Mouse (Mus musculus): Measurements from ENCODE around the gene Rsph1. TPM values are rescaled to one million over a fixed set of nuclear protein-coding genes. Genes with fewer than 3 reads are reported as not detected.

The Rsph1 gene
- total and polyA plus RNA-seq, 3 experiments = not detected

- dilution Hi-C loops (cut with MboI; ENCODE audit: extremely low pct_ligation_motif_present, extremely low pct_unique_long_range_greater_than_20kb, low sequenced_read_pairs) (no loop called here), in situ Hi-C loops (cut with MboI; ENCODE audit: low pct_ligation_motif_present, low pct_unique_long_range_greater_than_20kb, low sequenced_read_pairs) (no loop called here)
- no peak for DNase-seq (ENCODE audit: extremely low read depth)
- H3K9me3 ChIP-seq (replicated peaks; ENCODE audit: low read length) = no peaks in the 10 kb centered on the region
- H3K36me3 ChIP-seq (replicated peaks in 1 of 2; ENCODE audit: control insufficient read depth in 1 of 2, insufficient read depth in 1 of 2, low read length in 1 of 2) = no peaks in the 10 kb centered on the region
- H3K4me3 ChIP-seq (replicated peaks in 1 of 3; ENCODE audit: low read depth in 2 of 3, low read length in 2 of 3, poor library complexity in 1 of 3) = no peak overlapping the region
- TF ChIP-seq IRF4 (IDR thresholded peaks at IDR 0.05; ENCODE audit: low read depth, low read length) (no peak), BHLHE40 (IDR thresholded peaks at IDR 0.05; ENCODE audit: low read depth, low read length) (no peak), POLR2AphosphoS2 (IDR thresholded peaks at IDR 0.05; ENCODE audit: low read depth, low read length) (no peak), ETS1 (conservative IDR thresholded peaks at IDR 0.05; ENCODE audit: low read depth, low read length) (no peak), NELFE (IDR thresholded peaks at IDR 0.05; ENCODE audit: low read depth, low read length) (no peak), NRF1 (IDR thresholded peaks at IDR 0.05; ENCODE audit: low read depth, low read length) (no peak), ELF1 (IDR thresholded peaks at IDR 0.05; ENCODE audit: low read depth, low read length) (no peak), EP300 (IDR thresholded peaks at IDR 0.05; ENCODE audit: low read length) (no peak), USF2 (conservative IDR thresholded peaks at IDR 0.05; ENCODE audit: low read depth, low read length) (no peak), MAZ (IDR thresholded peaks at IDR 0.05; ENCODE audit: low read depth, low read length) (no peak), ZNF384 (IDR thresholded peaks at IDR 0.05; ENCODE audit: low read depth, low read length) (no peak), TBP (conservative IDR thresholded peaks at IDR 0.05; ENCODE audit: low read depth, low read length) (no peak), POLR2A (IDR thresholded peaks at IDR 0.05; ENCODE audit: low read depth, low read length) (no peak), SIN3A (IDR thresholded peaks at IDR 0.05; ENCODE audit: low read length) (no peak), CTCF (conservative IDR thresholded peaks at IDR 0.05 in 1 of 2, IDR thresholded peaks at IDR 0.05 in 1 of 2; ENCODE audit: low read depth in 2 of 2, low read length in 2 of 2) (no peak)
- no peak overlapping the region for H3K4me2 ChIP-seq (ENCODE audit: insufficient read depth, low read depth, poor library complexity, severe bottlenecking)
- H3K79me2 ChIP-seq (replicated peaks; ENCODE audit: control insufficient read depth, extremely low read depth, insufficient read depth, poor library complexity, severe bottlenecking) = no peaks in the 10 kb centered on the region
- no peaks in the 10 kb centered on the region; a peak in 1 of 4 replicates for H3K4me1 ChIP-seq (ENCODE audit: control insufficient read depth in 1 of 2, insufficient read depth in 2 of 2)
- no peak overlapping the region for H3K9ac ChIP-seq (ENCODE audit: insufficient read depth, low read depth)
- H3K27me3 ChIP-seq (replicated peaks) = peaks cover 24% of the 10 kb centered on the region
- no peak overlapping the region for H3K27ac ChIP-seq (ENCODE audit: insufficient read depth, low read depth)
Observed at GRCm38 (mm10) chr17:31315993-31316392, 38.8 kb upstream of the Rsph1 start.

DNA sequence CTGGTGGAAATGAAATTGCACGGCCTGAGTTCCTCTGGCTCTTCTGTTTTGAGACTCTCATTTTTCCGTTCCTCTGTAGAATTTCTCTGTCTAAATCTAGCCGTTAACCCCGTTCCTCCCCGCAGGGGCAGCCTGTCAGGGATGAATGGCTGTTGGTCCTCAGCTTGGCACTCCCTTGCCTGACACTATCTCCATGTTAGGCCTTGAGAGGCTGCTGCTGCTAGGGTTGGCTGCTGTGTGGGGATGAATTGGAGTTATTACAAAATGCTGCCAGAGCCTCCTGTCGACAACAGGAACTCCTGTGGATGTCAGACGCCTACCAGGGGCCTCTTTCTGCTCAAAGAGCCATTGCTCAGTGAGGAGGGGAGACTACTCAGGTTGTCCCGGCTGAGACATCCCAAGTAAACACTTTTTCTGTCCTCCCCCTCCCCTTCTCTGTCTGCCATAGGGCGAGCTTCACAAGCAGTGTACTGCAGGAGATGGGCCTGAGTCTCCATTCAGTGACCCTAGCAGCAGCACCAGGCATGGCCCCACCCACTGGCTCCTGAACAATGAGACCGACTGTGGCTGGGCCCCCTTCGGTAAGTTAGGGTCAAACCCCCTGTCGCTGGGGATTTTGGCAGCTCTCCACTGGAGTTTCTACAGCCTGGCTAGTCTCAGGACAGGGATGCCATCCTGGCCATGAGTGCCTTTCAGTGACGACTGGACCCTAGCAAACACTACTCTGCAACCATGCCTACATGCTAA, 38.0 kb upstream of the Rsph1 start:
- dilution Hi-C loops (cut with MboI; ENCODE audit: extremely low pct_ligation_motif_present, extremely low pct_unique_long_range_greater_than_20kb, low sequenced_read_pairs) = no loop called here
- no peak overlapping the region for H3K4me3 ChIP-seq (replicated peaks in 1 of 3; ENCODE audit: low read depth in 2 of 3, low read length in 2 of 3, poor library complexity in 1 of 3)
- H3K36me3 ChIP-seq (replicated peaks in 1 of 2; ENCODE audit: control insufficient read depth in 1 of 2, insufficient read depth in 1 of 2, low read length in 1 of 2) = no peaks in the 10 kb centered on the region
- H3K27me3 ChIP-seq (replicated peaks) = peaks cover 24% of the 10 kb centered on the region
- no peaks in the 10 kb centered on the region for H3K9me3 ChIP-seq (replicated peaks; ENCODE audit: low read length)
- H3K79me2 ChIP-seq (replicated peaks; ENCODE audit: control insufficient read depth, extremely low read depth, insufficient read depth, poor library complexity, severe bottlenecking) = no peaks in the 10 kb centered on the region
- no peak overlapping the region for H3K27ac ChIP-seq (ENCODE audit: insufficient read depth, low read depth)
- no peak overlapping the region for H3K9ac ChIP-seq (ENCODE audit: insufficient read depth, low read depth)
- DNase-seq (ENCODE audit: extremely low read depth) = no peak
- no peaks in the 10 kb centered on the region; a peak in 1 of 4 replicates for H3K4me1 ChIP-seq (ENCODE audit: control insufficient read depth in 1 of 2, insufficient read depth in 2 of 2)
- H3K4me2 ChIP-seq (ENCODE audit: insufficient read depth, low read depth, poor library complexity, severe bottlenecking) = no peak overlapping the region
- TF ChIP-seq SIN3A (IDR thresholded peaks at IDR 0.05; ENCODE audit: low read length) (no peak), PAX5 (IDR thresholded peaks at IDR 0.05; ENCODE audit: low read length) (no peak), MYC (IDR thresholded peaks at IDR 0.05; ENCODE audit: low read depth, low read length) (no peak), EP300 (IDR thresholded peaks at IDR 0.05; ENCODE audit: low read length) (no peak), E2F4 (IDR thresholded peaks at IDR 0.05; ENCODE audit: insufficient replicate concordance, low read depth, low read length) (no peak), TCF12 (IDR thresholded peaks at IDR 0.05; ENCODE audit: low read depth, low read length) (no peak), NELFE (IDR thresholded peaks at IDR 0.05; ENCODE audit: low read depth, low read length) (no peak), ELF1 (IDR thresholded peaks at IDR 0.05; ENCODE audit: low read depth, low read length) (no peak), CTCF (conservative IDR thresholded peaks at IDR 0.05 in 1 of 2, IDR thresholded peaks at IDR 0.05 in 1 of 2; ENCODE audit: low read depth in 2 of 2, low read length in 2 of 2) (no peak), ZMIZ1 (IDR thresholded peaks at IDR 0.05; ENCODE audit: low read depth, low read length) (no peak), IRF4 (IDR thresholded peaks at IDR 0.05; ENCODE audit: low read depth, low read length) (no peak), POLR2AphosphoS2 (IDR thresholded peaks at IDR 0.05; ENCODE audit: low read depth, low read length) (no peak), MAX (IDR thresholded peaks at IDR 0.05; ENCODE audit: low read length) (no peak)
- in situ Hi-C loops (cut with MboI; ENCODE audit: low pct_ligation_motif_present, low pct_unique_long_range_greater_than_20kb, low sequenced_read_pairs) = no loop called here
